Mouse (Mus musculus): ENCODE results near the gene Glrp1.

GRCm38 (mm10) chr1:88459655-88460054 lies 50.2 kb downstream of the Glrp1 start:
- no peak for TF ChIP-seq CTCF (IDR thresholded peaks at IDR 0.05; ENCODE audit: low read depth)
- TF ChIP-seq EP300 (IDR thresholded peaks at IDR 0.05; ENCODE audit: low read depth), result no peak

Data from liver, embryonic 14.5 days (tissue).